Mouse (Mus musculus) embryonic facial prominence, embryonic 11.5 days (tissue): ENCODE data around the gene Ctps. TPM values are rescaled to one million over a fixed set of nuclear protein-coding genes. Genes with fewer than 3 reads are reported as not detected.

Source experiments
- ATAC-seq: fragments of 200-750 bp; cut with Nextera tagmentation; replicated peaks from 2 replicates; pipeline ENCODE4 v1.8.0; 2017; ENCODE audit warnings: low read depth; ENCODE audit not compliant: insufficient number of reproducible peaks, low FRiP score, low TSS enrichment
- DNase-seq: peaks from one replicate; pipeline ENCODE4 v3.0.0-alpha.2; 2015; ENCODE audit warnings: low spot score
- H3K27ac ChIP-seq: fragments of 300-500 bp; sonication (generic); replicated peaks from 2 replicates; pipeline ENCODE4 v1.5.1; 2014; ENCODE audit warnings: mild to moderate bottlenecking, low read depth, low read length, control low read depth
- H3K27me3 ChIP-seq: fragments of 300-500 bp; sonication (generic); 2 replicates; pipeline ENCODE4 v1.6.1; 2014; ENCODE audit warnings: mild to moderate bottlenecking, low read length, moderate library complexity, mixed read lengths; ENCODE audit not compliant: control insufficient read depth, insufficient read depth
- H3K36me3 ChIP-seq: fragments of 300-500 bp; sonication (generic); replicated peaks from 2 replicates; pipeline ENCODE4 v1.6.1; 2014; ENCODE audit warnings: low read depth, mild to moderate bottlenecking, low read length, moderate library complexity, mixed read lengths; ENCODE audit not compliant: control insufficient read depth, insufficient read depth
- H3K4me1 ChIP-seq: fragments of 300-500 bp; sonication (generic); 2 replicates; pipeline ENCODE4 v1.6.1; 2014; ENCODE audit warnings: low read length, mixed read lengths; ENCODE audit not compliant: control insufficient read depth, insufficient read depth
- H3K4me2 ChIP-seq: fragments of 300-500 bp; sonication (generic); 2 replicates; pipeline ENCODE4 v1.6.1; 2014; ENCODE audit warnings: low read depth, mild to moderate bottlenecking, control low read depth, low read length, moderate library complexity
- H3K4me3 ChIP-seq: fragments of 300-500 bp; sonication (generic); 2 replicates; pipeline ENCODE4 v1.5.1; 2014; ENCODE audit warnings: low read depth, low read length, control low read depth
- H3K9ac ChIP-seq: fragments of 300-500 bp; sonication (generic); replicated peaks from 2 replicates; pipeline ENCODE4 v1.6.1; 2014; ENCODE audit warnings: mild to moderate bottlenecking, control low read depth, low read length
- H3K9me3 ChIP-seq: fragments of 300-500 bp; sonication (generic); replicated peaks from 2 replicates; pipeline ENCODE4 v1.6.1; 2016; ENCODE audit warnings: mild to moderate bottlenecking, low read length, inconsistent platforms, mixed read lengths; ENCODE audit not compliant: control insufficient read depth
- WGBS: fragments of 180-500 bp; shearing (Covaris S2); extraction: QIAGEN DNeasy Blood & Tissue Kit; methylation state at CpG from one replicate; pipeline ENCODE4 v1.1.7; 2014; 5-methylcytosine and 5-hydroxymethylcytosine counted together
- polyA plus RNA-seq: library from polyadenylated mRNA; unstranded; fragments of >200 nt; fragmentation: Nextera tagmentation; extraction: Ambion mirVana; gene quantifications from 2 replicates; pipeline ENCODE4 v1.2.1, GENCODE M21; 2014

Ctps gene
- polyA plus RNA-seq, 1 experiment from 2014 or later: 145 TPM

DNA sequence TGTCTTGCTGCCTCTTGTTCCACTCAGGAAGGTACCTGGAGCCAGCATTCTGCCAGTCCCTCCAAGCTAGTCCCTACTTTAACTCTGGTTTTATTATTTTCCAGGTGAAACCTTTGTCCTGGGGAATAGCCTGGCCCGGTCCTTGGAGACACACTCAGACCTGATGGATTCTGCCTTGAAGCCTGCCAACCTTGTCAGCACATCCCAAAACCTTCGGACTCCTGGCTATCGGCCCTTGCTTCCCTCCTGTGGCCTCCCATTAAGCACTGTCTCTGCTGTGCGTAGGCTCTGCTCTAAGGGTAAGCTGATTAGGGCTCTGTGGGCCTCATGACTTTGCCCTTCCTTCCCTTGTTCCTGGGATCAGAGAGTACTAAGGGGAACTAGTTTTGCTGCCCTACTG is 47.7 kb downstream of the Ctps start:
- Histone ChIP-seq H3K4me3 (no peak overlapping the region), H3K9ac (no peak overlapping the region), H3K9me3 (no peaks in the 10 kb centered on the region), H3K36me3 (peaks cover 3% of the 10 kb centered on the region; the same call in 1 of the 2 replicates), H3K4me2 (no peak overlapping the region), H3K4me1 (no peaks in the 10 kb centered on the region), H3K27ac (no peak overlapping the region), H3K27me3 (no peaks in the 10 kb centered on the region)
- no peak for ATAC-seq
- 90% methylated on average over 4 of the region's 4 CpGs for WGBS
- no peak for DNase-seq

DNA sequence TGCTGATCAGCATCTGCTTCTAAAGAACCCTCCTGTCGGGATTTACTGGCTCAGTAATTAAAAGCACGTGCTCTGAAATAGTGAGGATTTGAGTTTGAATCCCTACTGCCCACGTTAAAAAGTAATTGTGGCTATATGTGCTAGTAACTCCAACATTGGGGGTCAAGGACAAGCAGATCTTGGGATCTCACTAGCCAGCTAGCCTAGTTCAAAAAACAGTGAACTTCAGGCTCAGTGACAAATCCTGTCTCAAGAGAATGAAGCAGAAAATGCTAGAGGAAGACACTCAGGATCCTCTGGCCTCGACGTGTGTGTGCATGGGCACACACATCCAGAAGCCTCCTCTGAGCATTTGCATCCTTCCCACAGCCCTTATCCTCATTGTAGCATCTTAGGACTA is 48.3 kb downstream of the Ctps start:
- 68% methylated on average over 5 of the region's 5 CpGs for WGBS
- Histone ChIP-seq H3K36me3 (peaks cover 6% of the 10 kb centered on the region; the same call in 1 of the 2 replicates), H3K9me3 (no peaks in the 10 kb centered on the region), H3K4me3 (no peak overlapping the region), H3K27me3 (no peaks in the 10 kb centered on the region), H3K27ac (no peak overlapping the region), H3K4me2 (no peak overlapping the region), H3K9ac (no peak overlapping the region), H3K4me1 (no peaks in the 10 kb centered on the region)
- DNase-seq (no peak), ATAC-seq (no peak)

DNA sequence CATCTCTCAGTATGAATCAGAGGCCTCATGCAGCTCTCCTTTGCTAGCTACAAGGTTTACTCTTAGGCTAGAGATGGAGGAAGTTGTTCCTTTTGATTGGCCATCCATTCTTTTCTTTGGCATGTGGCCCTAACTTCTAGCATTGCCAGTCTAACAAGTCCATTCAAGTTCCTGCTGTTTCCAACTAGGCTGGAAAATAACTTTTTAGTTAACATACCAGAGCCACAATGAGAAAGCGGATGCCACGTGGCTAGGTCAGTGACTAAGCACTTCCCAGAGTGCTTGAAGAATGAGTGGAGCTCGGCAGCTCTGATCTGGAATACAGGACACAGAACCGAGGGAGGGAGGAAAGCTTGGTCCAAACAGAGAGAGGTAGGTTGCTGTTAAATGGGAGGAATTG is 52.7 kb downstream of the Ctps start:
- H3K4me3 ChIP-seq: no peak overlapping the region
- no peak overlapping the region for H3K9ac ChIP-seq
- H3K27ac ChIP-seq: no peak overlapping the region
- no peaks in the 10 kb centered on the region for H3K4me1 ChIP-seq
- H3K4me2 ChIP-seq: no peak overlapping the region
- no peaks in the 10 kb centered on the region for H3K9me3 ChIP-seq
- no peaks in the 10 kb centered on the region for H3K27me3 ChIP-seq
- DNase-seq (no peak), ATAC-seq (no peak)
- H3K36me3 ChIP-seq: peaks cover 6% of the 10 kb centered on the region
- WGBS: 78% methylated on average over 4 of the region's 4 CpGs

DNA sequence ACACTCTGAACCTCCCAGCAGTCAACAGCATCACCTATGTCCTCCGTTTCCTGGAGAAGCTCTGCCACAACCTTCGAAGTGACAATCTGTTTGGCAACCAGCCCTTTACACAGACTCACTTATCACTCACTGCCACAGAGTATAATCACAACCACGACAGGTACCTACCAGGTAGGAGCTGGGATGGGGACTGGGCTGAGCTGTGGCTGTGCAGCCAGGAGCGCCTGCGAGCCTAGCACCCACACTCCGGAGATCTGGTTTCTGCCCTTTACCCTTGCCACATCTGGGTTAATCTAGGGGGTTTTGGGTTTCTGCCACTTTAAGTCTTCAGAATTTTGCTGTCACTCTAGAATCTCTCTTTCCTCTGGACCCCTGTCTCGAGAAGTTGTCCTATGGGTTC is 53.2 kb downstream of the Ctps start:
- H3K4me2 ChIP-seq: no peak overlapping the region
- DNase-seq (no peak), ATAC-seq (no peak)
- H3K9ac ChIP-seq: no peak overlapping the region
- H3K4me3 ChIP-seq: no peak overlapping the region
- no peak overlapping the region for H3K27ac ChIP-seq
- no peaks in the 10 kb centered on the region for H3K27me3 ChIP-seq
- WGBS: 79% methylated on average over 7 of the region's 7 CpGs
- no peaks in the 10 kb centered on the region for H3K9me3 ChIP-seq
- H3K36me3 ChIP-seq: peaks cover 6% of the 10 kb centered on the region
- H3K4me1 ChIP-seq: no peaks in the 10 kb centered on the region

DNA sequence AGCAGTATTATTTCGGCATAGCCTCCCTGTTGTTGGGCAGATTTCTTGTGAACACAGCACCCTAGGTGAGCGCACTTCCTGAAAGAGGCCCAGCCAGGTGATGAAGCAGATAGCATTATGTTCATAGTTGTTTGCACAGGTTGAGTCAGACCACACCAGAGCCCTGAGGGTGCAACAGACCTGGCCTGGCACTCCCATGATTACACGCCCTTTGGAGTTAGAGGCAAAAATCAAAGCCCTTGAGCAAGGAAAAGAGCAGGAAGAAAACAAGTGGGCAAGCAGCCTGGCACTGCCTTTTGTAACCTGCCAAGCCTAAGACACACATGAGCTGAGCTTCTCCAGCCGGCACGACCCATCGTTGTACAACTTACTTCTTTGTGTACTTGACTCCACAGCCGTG is 53.6 kb downstream of the Ctps start:
- no peaks in the 10 kb centered on the region for H3K27me3 ChIP-seq
- no peaks in the 10 kb centered on the region for H3K9me3 ChIP-seq
- DNase-seq: no peak
- peaks cover 6% of the 10 kb centered on the region for H3K36me3 ChIP-seq
- H3K4me3 ChIP-seq: no peak overlapping the region
- H3K9ac ChIP-seq: no peak overlapping the region
- H3K4me1 ChIP-seq: no peaks in the 10 kb centered on the region
- ATAC-seq: no peak
- no peak overlapping the region for H3K4me2 ChIP-seq
- WGBS: 89% methylated on average over 7 of the region's 7 CpGs
- H3K27ac ChIP-seq: no peak overlapping the region

DNA sequence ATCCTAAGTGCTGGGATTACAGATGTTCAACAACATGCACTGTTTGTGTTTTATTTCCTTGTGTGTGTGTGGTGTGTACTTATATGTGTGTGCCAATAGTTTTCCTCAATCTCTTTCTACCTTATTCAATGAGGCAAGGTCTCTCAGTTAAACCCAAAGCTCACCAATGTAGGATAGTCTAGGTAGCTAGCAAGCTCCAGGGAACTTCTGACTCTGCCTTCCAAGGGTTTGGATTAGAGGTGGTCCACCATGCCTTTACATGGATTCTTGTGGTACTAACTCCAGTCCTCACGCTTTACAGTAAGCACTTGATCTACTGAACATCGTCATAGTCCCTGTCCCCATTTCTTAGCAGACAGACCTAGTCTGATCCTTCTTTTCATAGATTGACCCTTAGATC is 55.7 kb downstream of the Ctps start:
- no peak overlapping the region for H3K9ac ChIP-seq
- H3K36me3 ChIP-seq: peaks cover 6% of the 10 kb centered on the region
- H3K4me1 ChIP-seq: no peaks in the 10 kb centered on the region
- H3K9me3 ChIP-seq: no peaks in the 10 kb centered on the region
- H3K4me2 ChIP-seq: no peak overlapping the region
- no peak overlapping the region for H3K4me3 ChIP-seq
- H3K27ac ChIP-seq: no peak overlapping the region
- DNase-seq (no peak), ATAC-seq (no peak)
- 95% methylated on average over 2 of the region's 2 CpGs for WGBS
- no peaks in the 10 kb centered on the region for H3K27me3 ChIP-seq

DNA sequence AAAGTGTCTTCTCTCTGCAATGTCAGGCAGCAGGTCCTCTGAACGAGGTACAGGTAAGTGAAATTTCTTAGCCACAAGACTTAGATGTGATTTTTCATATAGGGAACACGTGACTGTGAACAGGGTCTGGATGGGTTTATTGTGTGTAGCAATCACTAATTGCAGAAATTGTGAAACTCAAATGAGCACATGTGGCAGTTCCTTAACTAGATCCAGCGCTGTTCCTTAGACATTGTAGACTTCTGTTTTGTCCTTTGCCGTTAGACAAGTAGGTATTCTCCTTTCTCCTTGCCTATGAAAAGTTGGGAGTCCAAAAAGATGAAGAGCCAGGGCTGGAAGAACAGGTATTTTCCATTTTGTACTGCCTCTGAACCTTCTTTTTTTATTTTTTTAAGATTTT is 58.9 kb downstream of the Ctps start:
- Histone ChIP-seq H3K4me2 (no peak overlapping the region), H3K27me3 (no peaks in the 10 kb centered on the region), H3K9ac (no peak overlapping the region), H3K36me3 (no peaks in the 10 kb centered on the region; the same call in none of the 2 replicates), H3K27ac (no peak overlapping the region), H3K9me3 (no peaks in the 10 kb centered on the region), H3K4me1 (no peaks in the 10 kb centered on the region), H3K4me3 (no peak overlapping the region)
- ATAC-seq (no peak), DNase-seq (no peak)
- WGBS: 93% methylated on average over 4 of the region's 4 CpGs

DNA sequence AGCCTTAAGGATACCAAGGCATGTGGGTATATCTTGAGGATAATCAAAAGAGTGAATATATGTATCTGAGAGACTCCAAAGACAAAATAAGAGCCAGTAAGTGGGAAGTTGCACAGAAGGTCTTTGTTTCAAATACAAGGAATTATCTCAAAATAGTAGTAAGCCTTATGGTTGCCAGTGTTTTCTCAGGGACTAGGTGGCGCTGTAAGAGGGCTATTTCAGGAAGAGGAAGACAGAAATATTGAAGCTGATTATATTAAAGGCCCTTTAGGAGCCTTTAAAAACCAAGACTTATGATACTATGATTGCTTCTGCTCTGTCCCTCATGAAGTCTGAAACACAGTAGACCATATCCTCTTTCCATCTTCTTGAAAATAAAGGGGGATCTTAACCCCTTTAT is 63.1 kb downstream of the Ctps start:
- Histone ChIP-seq H3K4me2 (no peak overlapping the region), H3K27me3 (no peaks in the 10 kb centered on the region), H3K36me3 (no peaks in the 10 kb centered on the region; the same call in 1 of the 2 replicates), H3K27ac (no peak overlapping the region), H3K9me3 (no peaks in the 10 kb centered on the region), H3K9ac (no peak overlapping the region), H3K4me1 (no peaks in the 10 kb centered on the region), H3K4me3 (no peak overlapping the region)
- DNase-seq (no peak), ATAC-seq (no peak)
- 85% methylated on average over 1 of the region's 1 CpGs for WGBS
